Mouse (Mus musculus): ENCODE measurements around the gene Lama1.
A peak's percentile ranks its signal among the peaks of the same experiment; 100 is the strongest.
"Not testable (repeated sequence)": the region's sequence is repeated elsewhere in the genome, so short reads cannot be mapped to it uniquely, and the experiment has no call there.

Lama1 gene

DNA sequence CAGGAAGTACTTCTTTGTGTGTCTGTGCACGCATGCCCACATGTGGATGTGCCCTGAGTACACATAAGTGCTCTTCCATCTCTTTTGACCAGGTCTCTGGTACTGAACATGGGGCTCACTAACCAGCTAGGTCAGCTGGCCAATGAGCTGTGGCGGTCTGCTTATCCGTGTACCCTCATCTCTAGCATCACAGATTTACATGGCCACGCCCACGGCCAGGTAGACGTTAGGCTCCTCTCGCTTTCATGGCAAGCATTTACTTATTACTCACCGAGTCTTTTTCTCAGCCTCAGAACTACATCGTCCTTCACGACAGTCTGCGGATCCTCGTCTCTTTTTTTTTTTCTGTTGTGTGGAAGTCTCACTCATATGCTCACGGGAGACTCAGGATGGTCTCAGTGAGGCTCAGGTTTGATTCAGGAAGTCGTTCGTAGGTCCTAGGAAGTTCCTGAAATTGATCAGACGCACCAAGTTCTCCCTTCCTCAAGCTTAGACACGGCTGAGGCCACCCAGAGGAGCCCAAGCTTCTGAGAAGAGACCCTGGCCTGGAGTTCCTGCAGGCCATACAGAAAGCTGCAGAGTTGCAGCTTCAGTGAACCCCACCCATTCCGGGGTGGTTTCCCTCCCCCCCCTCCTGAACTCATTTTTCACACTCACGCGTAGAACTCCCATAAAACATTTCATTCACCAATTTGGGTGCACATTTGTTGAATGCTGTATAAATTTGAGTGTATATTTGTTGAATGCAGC is 139.3 kb downstream of the Lama1 start:
- DNase-seq (ENCODE audit: extremely low read depth, insufficient read length, low spot score), result no peak

DNA sequence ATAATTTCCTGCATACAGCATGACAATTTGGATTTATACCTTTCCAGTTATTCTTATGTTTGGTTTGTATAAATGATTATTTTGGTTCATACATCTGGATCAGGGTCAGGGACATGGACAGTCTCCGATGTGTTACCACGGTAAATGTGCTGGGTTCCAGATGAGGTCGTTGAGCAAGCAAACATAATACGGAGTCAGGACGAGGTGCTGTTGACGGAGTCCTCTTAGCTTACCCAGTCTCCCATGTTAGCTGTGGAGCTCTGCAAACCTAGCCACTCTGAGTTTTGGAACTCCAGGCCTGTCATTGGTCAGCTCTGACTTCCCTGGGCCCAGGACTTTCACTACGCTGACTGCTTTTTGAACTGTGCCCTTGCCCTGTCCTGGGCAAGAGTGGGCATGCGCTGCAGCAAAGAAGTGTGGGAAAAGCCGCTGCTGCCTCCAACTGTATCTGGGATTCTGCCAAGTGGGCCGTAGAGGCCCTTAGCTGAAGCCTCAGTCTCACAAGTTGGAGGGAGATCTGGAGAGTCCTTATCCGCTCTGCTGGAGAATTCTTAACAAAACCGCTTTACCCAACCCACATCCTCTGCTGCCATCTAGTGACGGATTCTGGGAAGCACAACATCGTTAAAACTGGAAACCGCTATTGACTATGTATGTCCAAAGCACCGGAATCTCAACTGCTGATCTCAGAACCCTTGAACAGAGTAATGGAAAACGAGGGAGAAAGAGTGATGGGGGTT is 140.5 kb downstream of the Lama1 start:
- peak; percentile 39 for DNase-seq (ENCODE audit: extremely low read depth, insufficient read length, low spot score)

DNA sequence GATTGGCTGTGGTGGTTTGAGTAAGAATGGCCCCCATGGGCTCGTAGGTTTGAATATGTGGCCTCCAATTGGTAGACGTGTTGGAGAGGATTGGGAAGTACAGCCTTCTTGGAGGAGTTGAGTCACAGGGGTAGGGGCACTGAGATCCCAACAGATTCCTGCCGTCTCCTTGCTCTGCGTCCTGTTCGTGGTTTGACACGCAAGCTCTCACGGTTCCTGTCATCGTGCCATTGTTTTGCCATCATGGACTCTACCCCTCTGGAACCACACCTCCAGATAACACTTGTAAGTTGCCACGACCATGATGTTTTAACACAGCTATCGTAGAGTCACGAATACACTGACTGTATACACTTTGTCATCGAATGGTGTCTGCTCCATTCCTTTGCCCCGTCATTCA is 141.9 kb downstream of the Lama1 start:
- DNase-seq (ENCODE audit: extremely low read depth, insufficient read length, low spot score), result no peak

DNA sequence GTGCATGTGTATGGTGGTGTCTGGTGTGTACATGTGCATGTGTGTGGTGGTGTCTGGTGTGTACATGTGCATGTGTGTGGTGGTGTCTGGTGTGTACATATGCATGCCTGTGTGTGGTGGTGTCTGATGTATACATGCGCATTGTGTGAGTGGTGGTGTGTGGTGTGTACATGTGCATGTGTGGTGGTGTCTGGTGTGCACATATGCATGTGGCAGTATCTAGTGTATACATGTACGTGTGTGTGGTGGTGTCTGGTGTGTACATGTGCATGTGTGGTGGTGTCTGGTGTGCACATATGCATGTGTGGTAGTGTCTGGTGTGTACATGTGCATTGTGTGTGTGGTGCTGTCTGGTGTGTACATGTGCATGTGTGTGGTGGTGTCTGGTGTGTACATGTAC is 144.4 kb downstream of the Lama1 start:
- DNase-seq (ENCODE audit: extremely low read depth, insufficient read length, low spot score), result not testable (repeated sequence)

DNA sequence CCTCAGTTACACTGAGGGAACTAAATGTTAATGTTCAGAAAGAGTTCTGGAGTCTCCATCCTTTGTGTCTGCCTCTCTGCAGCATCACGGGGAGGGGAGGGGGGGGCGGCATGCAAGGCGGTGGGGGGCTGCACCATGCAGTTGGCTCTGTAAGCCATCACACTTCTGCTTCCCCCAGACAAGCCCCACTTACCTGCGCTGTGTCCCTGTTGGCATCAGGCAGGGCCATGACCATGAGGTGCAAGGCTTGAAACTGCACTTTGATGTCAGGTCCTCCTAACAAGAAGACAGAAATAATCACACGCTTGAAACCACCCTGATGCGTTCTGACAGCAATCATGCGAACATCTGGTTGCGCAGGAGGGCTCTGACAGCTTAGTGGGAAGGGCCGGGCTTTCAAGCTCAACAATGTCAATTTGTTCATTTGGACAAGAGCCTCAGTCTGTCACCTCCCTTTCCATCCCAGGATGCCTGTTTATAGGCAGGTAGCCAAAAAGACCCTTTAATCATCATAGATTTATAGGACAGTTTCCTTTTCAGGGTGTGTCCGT is 164.1 kb downstream of the Lama1 start:
- DNase-seq (ENCODE audit: extremely low read depth, insufficient read length, low spot score), result no peak

DNA sequence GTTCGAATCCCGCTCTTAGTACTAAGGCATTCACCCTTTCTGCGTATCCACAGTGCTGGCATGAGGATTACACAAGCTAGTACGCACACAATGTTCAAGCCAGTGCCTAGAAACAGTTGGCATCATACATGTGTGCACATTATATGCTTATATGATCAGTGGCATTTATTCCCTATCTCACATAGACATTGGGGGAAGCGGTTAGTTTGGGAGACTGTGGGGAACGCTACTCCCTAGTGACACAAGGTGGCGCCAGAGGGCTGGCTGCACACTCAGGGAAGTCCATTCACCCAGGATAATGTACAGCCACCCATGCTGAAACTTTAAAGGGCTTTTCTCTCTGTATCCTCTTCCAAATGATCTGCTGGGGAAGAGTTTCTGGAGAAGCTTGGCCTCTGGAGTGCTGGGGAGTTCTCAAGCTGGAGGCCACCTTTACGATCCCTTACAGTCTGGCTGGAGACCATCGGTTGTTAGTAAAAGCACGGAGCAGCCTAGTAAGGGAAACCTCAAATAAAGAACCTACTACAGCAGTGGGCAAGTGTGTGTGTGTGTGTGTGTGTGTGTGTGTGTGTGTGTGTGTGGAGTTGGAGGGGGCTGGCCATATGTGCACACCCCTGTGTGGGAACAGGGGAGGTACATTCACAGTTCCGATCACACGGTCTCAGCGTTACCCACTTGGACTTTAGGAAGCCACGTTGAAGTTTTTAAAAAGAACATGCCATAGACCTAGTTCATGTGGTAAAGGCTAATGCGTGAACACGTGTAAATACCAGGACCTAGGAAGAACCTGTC is 164.9 kb downstream of the Lama1 start:
- peak; percentile 24 for DNase-seq (ENCODE audit: extremely low read depth, insufficient read length, low spot score)

DNA sequence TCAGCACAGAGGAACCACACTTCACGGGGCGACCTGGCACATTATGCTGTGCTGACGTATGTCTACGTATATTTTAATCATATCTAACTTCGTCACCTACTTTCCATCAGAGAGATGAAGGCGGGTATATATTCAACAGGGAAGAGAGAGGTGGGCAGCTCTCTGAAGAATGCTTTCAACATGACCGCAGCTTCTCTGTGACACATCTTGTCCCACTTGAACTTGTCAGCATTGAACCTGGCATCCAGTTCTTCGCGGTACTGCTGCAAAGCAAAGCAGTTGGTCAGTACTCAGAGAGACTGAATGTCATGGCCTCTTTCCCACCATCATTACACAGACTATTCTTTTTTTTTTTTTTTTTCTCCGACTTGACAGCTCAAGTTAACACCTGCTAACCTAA is 167.3 kb downstream of the Lama1 start:
- DNase-seq (ENCODE audit: extremely low read depth, insufficient read length, low spot score), result no peak

DNA sequence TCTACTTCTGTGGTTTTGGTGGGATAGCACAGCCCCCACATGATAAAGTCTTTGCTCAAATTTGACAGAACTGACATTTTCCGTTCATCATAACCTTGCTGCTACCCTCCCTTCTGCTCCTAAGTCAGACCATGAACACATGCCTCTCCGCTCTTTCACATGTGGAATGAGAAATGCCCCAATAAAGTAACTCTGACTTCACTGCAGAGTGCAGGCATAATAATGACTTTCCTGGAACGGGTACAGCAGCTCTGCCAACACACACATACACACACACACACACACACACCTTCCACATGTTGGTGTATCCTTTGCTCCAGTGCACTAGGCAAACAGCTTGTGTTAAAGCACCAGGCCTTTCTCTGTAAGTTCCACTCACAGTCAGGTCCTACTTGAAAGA is 167.9 kb downstream of the Lama1 start:
- no peak for DNase-seq (ENCODE audit: extremely low read depth, insufficient read length, low spot score)

DNA sequence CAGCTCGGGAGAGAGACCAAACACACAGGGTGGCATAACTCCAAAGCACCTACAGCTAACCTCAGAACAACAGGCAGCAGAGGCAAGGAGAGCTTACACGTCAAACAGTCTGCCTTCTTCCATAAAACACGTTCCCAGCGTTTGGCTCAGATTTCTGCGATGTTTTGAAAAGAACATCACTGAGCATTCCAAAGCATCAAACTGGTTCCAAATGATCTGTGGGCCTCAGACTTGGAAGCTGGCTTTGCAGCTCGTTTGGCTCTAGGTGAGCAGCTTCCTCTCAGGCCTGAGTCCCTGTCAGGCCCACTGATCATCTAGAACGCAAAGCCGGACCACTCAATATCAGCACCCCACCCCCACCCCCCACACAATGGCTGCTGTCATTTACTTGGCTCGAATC is 169.0 kb downstream of the Lama1 start:
- no peak for DNase-seq (ENCODE audit: extremely low read depth, insufficient read length, low spot score)

DNA sequence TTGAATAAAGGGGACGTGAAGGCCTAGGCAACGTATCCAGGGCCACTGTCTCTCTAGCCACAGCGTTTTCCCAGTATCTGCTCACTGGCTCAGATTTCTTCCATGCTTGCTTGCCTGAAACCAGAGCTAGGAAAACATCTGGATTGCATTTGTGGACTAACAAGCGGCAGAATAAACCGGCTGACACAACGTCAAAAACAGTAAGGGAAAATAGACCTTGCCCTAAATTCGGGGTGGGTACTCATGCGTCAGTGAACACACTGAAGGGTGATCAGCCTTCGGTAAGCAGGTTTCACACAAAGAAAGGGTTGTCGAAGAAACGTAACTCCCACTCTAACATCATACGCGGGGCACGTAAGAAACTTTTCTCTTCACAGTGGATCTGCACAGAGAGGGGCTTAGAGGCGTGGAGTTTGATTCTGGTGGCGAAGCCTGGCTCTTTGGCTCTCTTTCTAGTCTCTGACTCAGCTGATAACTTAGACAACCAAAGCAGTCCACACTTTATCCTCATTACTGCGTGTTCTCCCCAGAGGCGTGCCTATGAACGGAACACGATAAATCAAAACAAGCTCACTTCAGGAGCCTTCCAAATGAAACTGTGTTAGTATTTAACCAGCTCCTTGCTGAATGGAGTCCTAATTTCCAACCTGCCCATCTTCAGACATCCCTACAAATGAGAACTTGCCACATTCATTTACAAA is 169.6 kb downstream of the Lama1 start:
- no peak for DNase-seq (ENCODE audit: extremely low read depth, insufficient read length, low spot score)

DNA sequence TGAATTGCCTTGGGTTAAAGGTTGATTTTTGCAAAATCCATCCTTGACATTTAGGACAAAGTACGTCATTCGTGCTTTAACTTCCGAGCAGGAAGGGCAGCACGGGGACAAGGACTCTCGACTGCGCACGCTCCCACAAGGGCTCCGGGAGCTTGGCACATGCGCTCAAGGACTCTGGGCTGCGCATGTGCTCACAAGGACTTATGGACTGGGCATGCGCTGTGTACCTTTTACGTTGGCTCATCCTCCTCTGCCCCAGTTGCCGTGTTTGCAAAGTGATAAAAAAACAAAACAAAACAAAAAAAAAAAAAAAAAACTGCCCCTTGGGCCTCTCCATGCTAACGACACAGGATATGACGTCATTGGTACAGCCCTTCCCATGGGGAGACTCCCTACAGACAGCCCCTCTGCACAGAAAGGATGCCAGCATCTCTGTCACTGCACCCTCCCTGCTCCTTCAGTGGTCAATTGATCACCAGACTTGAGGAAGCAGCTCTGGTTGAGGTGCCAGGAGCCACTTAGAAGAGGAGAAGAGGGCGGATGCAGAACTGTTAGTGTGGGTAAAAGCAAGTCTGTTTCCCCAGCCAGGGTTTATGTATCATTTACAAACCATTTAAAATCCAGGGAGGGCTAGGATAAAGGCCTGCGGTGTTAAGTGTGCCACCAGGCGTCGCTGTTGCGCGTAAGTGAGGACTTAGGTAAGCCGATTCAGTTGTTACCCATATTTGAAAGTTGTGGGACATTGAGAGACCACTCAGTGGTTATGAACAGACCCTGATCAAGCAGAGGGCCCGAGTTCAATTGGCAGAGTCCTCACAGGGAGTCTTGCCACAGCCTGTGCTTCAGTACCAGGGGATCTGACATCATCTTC is 172.9 kb downstream of the Lama1 start:
- peak; percentile 49 for DNase-seq (ENCODE audit: extremely low read depth, insufficient read length, low spot score)
